Mouse (Mus musculus): ENCODE measurements around the gene Eef1e1. TPM values are rescaled to one million over a fixed set of nuclear protein-coding genes. Genes with fewer than 3 reads are reported as not detected.
"Not testable (repeated sequence)": the region's sequence is repeated elsewhere in the genome, so short reads cannot be mapped to it uniquely, and the experiment has no call there.

Gene Eef1e1
- polyA plus RNA-seq (2015; fragmentation: Nextera tagmentation; extraction: Ambion mirVana), result 91.3 and 91.6 TPM in 2 replicates

DNA sequence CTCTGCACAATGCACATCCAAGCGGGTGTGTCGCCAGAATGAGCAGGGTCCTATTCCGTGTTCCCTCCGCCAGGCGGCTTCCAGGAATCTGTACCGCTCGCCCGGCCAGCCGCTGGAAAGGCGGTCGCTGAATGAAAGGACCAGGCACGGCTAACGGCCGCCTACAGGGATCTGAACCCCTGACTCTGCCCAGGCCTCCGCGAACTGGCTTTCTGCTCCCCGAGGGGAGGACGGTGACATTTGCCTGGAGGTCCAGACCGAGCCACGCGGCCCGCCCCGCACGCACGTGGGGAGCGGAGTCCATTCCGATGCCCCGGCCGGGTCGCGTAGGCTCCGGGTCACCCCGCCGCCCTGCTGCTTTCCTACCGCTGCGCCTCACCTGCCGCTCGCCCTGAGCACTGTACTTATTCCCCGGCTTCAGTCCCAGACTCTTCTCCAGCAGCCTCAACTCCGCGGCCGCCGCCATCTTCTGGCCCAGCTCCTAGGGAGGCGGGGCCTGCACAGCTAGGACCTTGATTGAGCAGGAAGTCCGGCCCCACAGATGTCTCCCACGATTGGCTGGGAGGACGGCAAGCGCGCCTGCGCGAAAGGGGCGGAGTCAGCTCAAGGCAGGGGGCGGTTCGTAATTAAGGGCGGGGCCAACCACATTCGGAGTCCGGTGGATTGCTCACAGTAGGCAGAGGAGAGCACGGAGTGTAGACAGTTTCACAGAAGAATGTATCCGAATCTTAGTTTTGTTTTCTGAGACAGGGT, at the start of gene Eef1e1:
Gene Eef1e1 (minus strand): TSS at position 531 of the 753 bp plus-strand sequence.
- Histone ChIP-seq H3K4me1 (replicated peaks) (peaks cover 14% of the 10 kb centered on the region), H3K27ac (peak within 1 kb of the TSS; percentile 84), H3K9ac (peak within 1 kb of the TSS; percentile 89), H3K9me3 (0 out of 2 replicates have a peak, but pooled peaks cover 5% of the 10 kb centered on the region), H3K36me3 (peaks cover 24% of the 10 kb centered on the region), H3K27me3 (no peaks in the 10 kb centered on the region), H3K4me3 (peak within 1 kb of the TSS; percentile 92), H3K4me2 (peak within 1 kb of the TSS; percentile 78)
- peak; percentile 100 for ATAC-seq (ENCODE audit: low FRiP score)
- WGBS, result under 1% methylated on average over 59 of the region's 59 CpGs

DNA sequence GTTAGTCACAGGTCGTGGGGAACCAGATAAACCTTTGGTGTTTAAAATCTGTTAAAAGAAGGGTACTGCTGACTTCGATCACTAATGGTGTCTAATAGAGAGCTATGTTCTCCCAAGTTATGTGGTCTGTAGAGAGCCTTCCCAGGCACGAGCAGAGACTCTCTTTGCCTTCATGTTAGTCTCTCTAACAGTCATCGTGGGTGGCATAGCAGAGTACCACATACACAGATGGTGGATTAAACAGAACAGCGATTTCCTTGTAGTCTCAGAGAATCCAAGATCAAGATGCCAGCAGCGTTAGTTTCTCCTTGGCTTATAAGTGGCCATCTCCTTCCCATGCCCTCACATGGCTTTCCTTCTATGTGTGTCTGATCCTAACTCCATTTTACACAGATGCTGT, 32.0 kb upstream of the Eef1e1 start:
- Histone ChIP-seq H3K4me1 (replicated peaks) (0 out of 2 replicates have a peak, but pooled peaks cover 3% of the 10 kb centered on the region), H3K27me3 (no peaks in the 10 kb centered on the region), H3K36me3 (no peaks in the 10 kb centered on the region), H3K4me2 (no peak overlapping the region), H3K9me3 (no peaks in the 10 kb centered on the region), H3K27ac (no peak overlapping the region), H3K9ac (no peak overlapping the region), H3K4me3 (no peak overlapping the region)
- no peak for ATAC-seq (ENCODE audit: low FRiP score)
- WGBS, result 87% methylated on average over 6 of the region's 6 CpGs

DNA sequence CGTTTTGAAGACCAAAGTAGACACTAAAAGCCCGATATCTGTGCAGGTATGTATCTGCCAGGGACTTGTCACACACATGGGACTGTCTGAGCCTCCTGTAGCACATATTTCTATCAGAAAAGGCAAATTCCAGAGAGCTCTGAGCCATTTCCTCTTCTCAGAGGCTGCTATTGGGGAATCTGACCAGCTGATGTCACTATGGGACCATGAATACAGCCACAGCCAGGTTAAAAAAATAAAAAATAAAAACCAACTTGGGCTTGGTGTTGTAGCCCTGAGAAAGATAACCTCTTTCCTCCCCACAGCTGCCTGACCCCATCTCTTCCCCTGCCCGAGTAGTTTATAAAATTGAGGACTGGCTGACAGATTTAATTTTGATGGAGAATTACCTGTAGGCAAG, 31.2 kb upstream of the Eef1e1 start:
- Histone ChIP-seq H3K4me3 (no peak overlapping the region), H3K27ac (no peak overlapping the region), H3K4me2 (no peak overlapping the region), H3K27me3 (no peaks in the 10 kb centered on the region), H3K9me3 (no peaks in the 10 kb centered on the region), H3K4me1 (replicated peaks) (0 out of 2 replicates have a peak, but pooled peaks cover 3% of the 10 kb centered on the region), H3K36me3 (no peaks in the 10 kb centered on the region), H3K9ac (no peak overlapping the region)
- no peak for ATAC-seq (ENCODE audit: low FRiP score)
- 58% methylated on average over 3 of the region's 3 CpGs for WGBS

DNA sequence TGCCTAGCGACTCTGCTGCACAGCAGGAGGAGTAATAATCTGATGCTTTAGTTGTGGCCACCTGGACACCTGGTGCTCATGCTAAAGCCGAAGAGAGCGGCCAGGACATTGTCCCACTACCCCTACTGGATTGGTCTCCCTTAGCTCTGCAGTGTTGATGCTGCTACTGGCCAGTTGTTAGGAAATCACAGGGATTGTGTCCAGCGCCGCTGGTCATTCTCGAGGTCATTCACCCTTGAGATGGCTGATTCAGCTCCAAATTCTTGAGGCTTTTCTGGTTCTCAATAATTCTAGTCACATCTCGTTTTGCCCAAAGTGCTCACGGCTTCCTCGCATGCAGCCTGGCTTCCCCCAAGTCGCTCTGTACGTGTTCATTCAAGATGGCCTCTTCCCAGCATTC, 29.9 kb upstream of the Eef1e1 start:
- Histone ChIP-seq H3K4me2 (no peak overlapping the region), H3K27ac (no peak overlapping the region), H3K4me3 (no peak overlapping the region), H3K36me3 (no peaks in the 10 kb centered on the region), H3K27me3 (no peaks in the 10 kb centered on the region), H3K9ac (no peak overlapping the region), H3K9me3 (no peaks in the 10 kb centered on the region), H3K4me1 (replicated peaks) (0 out of 2 replicates have a peak, but pooled peaks cover 3% of the 10 kb centered on the region)
- ATAC-seq (ENCODE audit: low FRiP score), result no peak
- 90% methylated on average over 11 of the region's 11 CpGs for WGBS

DNA sequence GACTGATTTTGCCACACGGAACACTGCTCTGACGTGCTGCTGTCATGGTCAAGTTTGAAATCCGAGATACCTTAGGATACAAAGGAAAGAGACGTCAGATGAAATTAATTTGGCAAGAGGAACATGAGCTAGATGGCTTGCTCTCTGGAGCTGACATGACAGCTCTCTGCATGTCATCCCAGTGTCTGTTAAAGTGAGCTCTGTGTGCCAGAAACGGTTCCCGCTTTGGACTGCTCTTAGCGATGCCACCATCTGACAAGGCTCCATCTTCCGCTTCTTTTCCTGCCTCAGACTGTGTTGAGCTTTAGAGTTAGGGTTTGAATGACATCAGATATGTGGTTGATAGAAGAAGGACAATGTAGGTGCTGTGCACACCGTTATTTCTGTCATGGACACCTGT, 13.5 kb upstream of the Eef1e1 start:
- H3K36me3 ChIP-seq, result no peaks in the 10 kb centered on the region
- no peaks in the 10 kb centered on the region for H3K4me1 ChIP-seq (replicated peaks)
- H3K27ac ChIP-seq, result no peak overlapping the region

DNA sequence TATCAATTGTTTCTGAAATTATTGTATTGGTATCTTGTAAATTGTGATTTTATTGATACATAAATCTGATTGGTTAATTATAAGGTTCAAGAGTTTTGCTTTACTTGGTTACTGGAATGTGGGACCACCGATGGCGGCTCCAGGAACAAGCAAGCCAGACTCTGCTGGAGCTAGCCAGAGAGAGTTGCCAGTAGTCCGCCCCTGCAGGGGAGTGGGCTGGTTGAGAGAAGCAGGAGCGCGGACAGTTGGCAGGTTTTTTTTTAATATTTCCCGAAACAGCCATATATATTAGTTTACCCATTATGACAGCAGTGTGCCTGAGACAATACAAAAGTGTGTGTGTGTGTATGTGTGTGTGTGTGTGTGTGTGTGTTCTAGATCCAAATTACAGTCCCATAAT, 12.6 kb upstream of the Eef1e1 start:
- not testable (repeated sequence) for H3K9ac ChIP-seq; H3K36me3 ChIP-seq; H3K9me3 ChIP-seq; ATAC-seq (ENCODE audit: low FRiP score); H3K4me2 ChIP-seq; H3K4me3 ChIP-seq; H3K27me3 ChIP-seq; H3K4me1 ChIP-seq (replicated peaks); H3K27ac ChIP-seq
- 83% methylated on average over 6 of the region's 6 CpGs for WGBS

More for the DNA sequence above, 13.5 kb upstream of the Eef1e1 start:
- Histone ChIP-seq H3K27me3 (no peaks in the 10 kb centered on the region), H3K9me3 (no peaks in the 10 kb centered on the region), H3K9ac (no peak overlapping the region), H3K4me3 (no peak overlapping the region), H3K4me2 (no peak overlapping the region)
- no peak for ATAC-seq (ENCODE audit: low FRiP score)
- WGBS, result 77% methylated on average over 9 of the region's 9 CpGs

DNA sequence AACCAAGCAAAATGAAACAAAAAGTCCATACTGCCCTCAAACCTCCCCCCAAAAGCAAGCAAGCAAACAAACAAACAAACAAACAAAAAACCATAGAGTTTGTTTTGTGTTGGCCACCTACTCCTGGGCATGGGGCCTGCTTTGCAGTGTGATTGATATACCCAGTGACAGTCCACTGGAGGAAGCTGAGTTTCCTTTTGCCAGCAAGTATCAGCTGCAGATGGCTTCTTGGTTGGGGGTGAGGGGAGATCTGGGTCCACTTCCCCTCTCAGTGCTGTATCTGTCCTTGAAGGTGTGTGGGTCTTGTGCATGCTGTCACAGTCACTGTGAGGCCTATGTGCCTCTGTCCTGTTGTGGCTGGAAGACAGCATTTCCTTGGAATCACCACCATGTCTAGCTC, 11.2 kb upstream of the Eef1e1 start:
- Histone ChIP-seq H3K4me2 (no peak overlapping the region), H3K4me3 (no peak overlapping the region), H3K4me1 (replicated peaks) (no peaks in the 10 kb centered on the region), H3K9me3 (no peaks in the 10 kb centered on the region), H3K27ac (no peak overlapping the region), H3K27me3 (no peaks in the 10 kb centered on the region), H3K36me3 (no peaks in the 10 kb centered on the region), H3K9ac (no peak overlapping the region)
- ATAC-seq (ENCODE audit: low FRiP score), result no peak

DNA sequence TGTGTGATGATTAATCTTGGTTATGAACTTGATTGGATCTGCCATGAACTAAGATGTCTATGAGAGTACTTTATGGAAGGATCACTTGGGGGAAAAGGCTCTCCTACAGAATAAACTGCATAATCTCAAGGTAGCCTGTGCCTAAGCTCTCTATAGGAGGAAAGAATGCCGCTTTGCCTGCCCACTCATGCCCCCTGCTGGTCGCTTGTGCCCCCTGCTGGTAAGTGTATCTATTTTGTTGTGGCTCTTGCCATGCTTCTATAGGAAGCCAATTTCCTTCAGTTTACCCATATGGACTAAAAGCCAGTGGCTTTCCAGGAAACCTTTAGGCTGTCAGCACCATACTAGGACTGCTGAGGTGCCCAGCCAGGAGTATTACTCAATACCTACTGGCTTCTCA, 9.7 kb upstream of the Eef1e1 start:
- 23% methylated on average over 2 of the region's 2 CpGs for WGBS
- no peak overlapping the region for H3K27ac ChIP-seq
- no peaks in the 10 kb centered on the region for H3K36me3 ChIP-seq
- no peaks in the 10 kb centered on the region for H3K9me3 ChIP-seq
- no peak overlapping the region for H3K4me2 ChIP-seq
- no peak for ATAC-seq (ENCODE audit: low FRiP score)
- no peak overlapping the region for H3K9ac ChIP-seq
- no peaks in the 10 kb centered on the region for H3K27me3 ChIP-seq
- no peak overlapping the region for H3K4me3 ChIP-seq
- H3K4me1 ChIP-seq (replicated peaks), result no peaks in the 10 kb centered on the region

DNA sequence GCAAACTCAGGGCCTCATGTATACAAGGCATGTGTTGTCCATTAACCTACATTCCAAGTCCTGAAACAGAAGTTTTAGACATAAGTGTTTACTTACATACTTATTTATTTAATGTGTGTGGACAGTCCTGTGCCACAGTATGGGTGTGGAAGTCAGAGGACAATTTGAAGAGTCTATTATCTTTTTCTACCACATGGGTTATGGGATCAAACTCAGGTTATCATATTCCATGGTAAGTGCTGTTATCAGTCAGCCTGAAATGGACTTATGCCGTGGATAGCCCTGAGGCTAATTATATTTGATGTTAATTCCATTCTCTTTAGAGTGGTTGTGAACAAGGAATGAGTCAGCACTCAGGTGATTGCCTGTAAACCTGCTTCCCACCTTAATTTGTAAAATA, 5.9 kb upstream of the Eef1e1 start:
- H3K4me2 ChIP-seq, result no peak overlapping the region
- WGBS, result 84% methylated on average over 1 of the region's 1 CpGs
- no peaks in the 10 kb centered on the region for H3K4me1 ChIP-seq (replicated peaks)
- H3K27me3 ChIP-seq, result no peaks in the 10 kb centered on the region
- H3K27ac ChIP-seq, result no peak overlapping the region
- no peak overlapping the region for H3K4me3 ChIP-seq
- 0 out of 2 replicates have a peak, but pooled peaks cover 5% of the 10 kb centered on the region for H3K9me3 ChIP-seq
- H3K36me3 ChIP-seq, result no peaks in the 10 kb centered on the region
- ATAC-seq (ENCODE audit: low FRiP score), result no peak
- no peak overlapping the region for H3K9ac ChIP-seq

DNA sequence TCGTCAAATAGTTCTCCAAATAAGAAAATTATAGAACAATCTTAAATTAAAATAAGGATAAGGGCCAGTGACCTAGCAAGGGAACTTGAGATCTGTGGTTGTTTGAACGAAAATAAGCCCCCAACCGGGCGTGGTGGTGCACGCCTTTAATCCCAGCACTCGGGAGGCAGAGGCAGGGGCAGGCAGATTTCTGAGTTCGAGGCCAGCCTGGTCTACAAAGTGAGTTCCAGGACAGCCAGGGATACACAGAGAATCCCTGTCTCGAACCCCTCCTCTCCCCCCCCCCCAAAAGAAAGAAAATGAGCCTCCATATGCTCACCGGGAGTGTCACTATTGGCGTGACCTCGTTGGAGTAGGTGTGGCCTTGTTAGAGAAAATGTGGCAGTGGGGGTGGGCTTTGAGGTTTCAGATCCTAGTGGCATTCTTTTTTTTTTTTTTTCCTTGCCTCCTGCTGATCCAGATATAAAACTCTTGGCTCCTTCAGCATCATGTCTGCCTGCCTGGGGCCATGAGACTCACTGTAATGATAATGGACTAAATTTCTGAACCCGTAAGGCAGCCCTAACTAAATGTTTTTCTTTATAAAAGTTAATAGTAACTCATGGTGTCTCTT, 772 bp upstream of the Eef1e1 start:
- Histone ChIP-seq H3K4me2 (no peak overlapping the region), H3K4me1 (replicated peaks) (peaks cover 14% of the 10 kb centered on the region), H3K9me3 (0 out of 2 replicates have a peak, but pooled peaks cover 5% of the 10 kb centered on the region), H3K27me3 (no peaks in the 10 kb centered on the region), H3K9ac (no peak overlapping the region), H3K4me3 (no peak overlapping the region), H3K36me3 (peaks cover 14% of the 10 kb centered on the region), H3K27ac (no peak overlapping the region)
- 87% methylated on average over 12 of the region's 12 CpGs for WGBS
- no peak for ATAC-seq (ENCODE audit: low FRiP score)

DNA sequence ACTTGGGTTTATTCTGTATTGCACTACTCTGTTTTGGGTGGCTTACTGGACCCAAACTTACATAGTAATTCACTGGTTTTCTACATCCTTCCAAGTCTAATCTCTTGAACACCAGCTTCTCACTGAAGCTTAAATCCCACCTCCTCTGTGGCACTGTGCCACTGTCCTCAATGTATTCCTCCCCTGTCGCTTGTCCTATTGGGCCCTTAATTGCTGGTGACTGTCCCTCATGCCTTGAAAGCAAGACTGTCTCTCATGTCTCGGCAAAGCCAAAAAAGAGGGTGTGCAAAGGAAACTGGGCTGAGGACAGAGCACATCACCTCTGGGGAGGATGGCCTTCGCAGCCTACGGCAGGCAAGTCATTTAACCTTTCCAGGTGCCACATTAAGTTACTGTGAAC, 993 bp downstream of the Eef1e1 start:
- Histone ChIP-seq H3K36me3 (peaks cover 32% of the 10 kb centered on the region), H3K27ac (peak overlapping the region; percentile 84)
- no peak for ATAC-seq (ENCODE audit: low FRiP score)

DNA sequence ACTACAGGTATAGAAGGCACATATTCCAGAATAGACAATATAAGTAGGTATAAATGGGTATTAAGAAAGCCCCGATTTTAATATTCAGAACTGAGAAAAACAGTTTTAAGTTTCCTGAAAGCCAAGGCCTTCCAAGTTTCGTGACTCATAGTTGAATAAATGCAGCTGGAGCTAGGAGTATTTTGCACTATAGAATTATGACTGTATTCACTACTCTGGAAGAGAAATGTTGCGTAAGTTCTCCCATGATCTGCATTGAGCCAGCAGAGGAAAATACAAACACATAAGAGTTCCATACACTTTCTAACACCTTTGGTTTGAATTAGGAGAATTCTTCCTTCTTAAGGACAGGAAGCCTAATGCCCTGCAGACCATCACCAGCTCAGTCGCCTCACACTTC, 8.6 kb downstream of the Eef1e1 start:
- Histone ChIP-seq H3K4me1 (replicated peaks) (no peaks in the 10 kb centered on the region), H3K27ac (no peak overlapping the region), H3K36me3 (peaks cover 92% of the 10 kb centered on the region), H3K9ac (no peak overlapping the region), H3K27me3 (no peaks in the 10 kb centered on the region), H3K9me3 (no peaks in the 10 kb centered on the region), H3K4me2 (no peak overlapping the region), H3K4me3 (no peak overlapping the region)
- ATAC-seq (ENCODE audit: low FRiP score), result no peak
- 97% methylated on average over 4 of the region's 4 CpGs for WGBS

More for the DNA sequence above, 993 bp downstream of the Eef1e1 start:
- 0 out of 2 replicates have a peak, but pooled peaks cover 5% of the 10 kb centered on the region for H3K9me3 ChIP-seq
- H3K4me2 ChIP-seq, result peak overlapping the region; percentile 78
- H3K27me3 ChIP-seq, result no peaks in the 10 kb centered on the region
- peak overlapping the region; percentile 92 for H3K4me3 ChIP-seq
- WGBS, result 27% methylated on average over 4 of the region's 4 CpGs
- H3K4me1 ChIP-seq (replicated peaks), result peaks cover 14% of the 10 kb centered on the region
- peak overlapping the region; percentile 89 for H3K9ac ChIP-seq

DNA sequence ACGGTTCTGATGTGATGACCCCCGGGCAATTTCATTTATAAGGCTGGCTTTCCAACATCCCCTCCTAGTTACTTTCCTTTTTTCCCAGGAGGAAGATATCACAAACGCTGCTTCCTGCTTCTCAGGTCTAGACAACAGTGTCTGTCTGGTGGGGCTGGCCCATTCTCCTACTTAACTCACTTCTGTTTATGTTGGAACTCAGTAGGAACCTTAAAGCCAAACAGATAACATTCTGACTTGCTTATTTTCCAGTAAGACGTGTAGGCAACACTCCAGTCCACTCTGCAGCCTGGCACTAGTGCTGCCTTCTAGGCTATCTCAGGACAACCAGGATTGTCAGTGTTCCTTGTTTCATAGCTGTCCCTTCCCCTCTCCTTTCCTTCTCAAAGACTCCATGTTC, 9.8 kb downstream of the Eef1e1 start:
- Histone ChIP-seq H3K27me3 (no peaks in the 10 kb centered on the region), H3K4me3 (no peak overlapping the region), H3K4me2 (no peak overlapping the region), H3K27ac (no peak overlapping the region), H3K36me3 (peaks cover 92% of the 10 kb centered on the region), H3K4me1 (replicated peaks) (no peaks in the 10 kb centered on the region), H3K9me3 (no peaks in the 10 kb centered on the region), H3K9ac (no peak overlapping the region)
- ATAC-seq (ENCODE audit: low FRiP score), result no peak
- WGBS, result 88% methylated on average over 4 of the region's 4 CpGs

All from hindbrain, embryonic 13.5 days (tissue).